Mouse (Mus musculus) myocyte (in vitro differentiated cells): ENCODE results near the gene Brpf1.

Source experiments
- MYOD1 ChIP-seq, 3 experiments: IDR thresholded peaks; one replicate each; pipeline ENCODE4 v1.6.1; 2011; ENCODE audit warnings: control low read depth in 2 of 3, low read depth in 2 of 3, mild to moderate bottlenecking in 2 of 3, moderate library complexity in 1 of 3; ENCODE audit not compliant: insufficient read length in 2 of 3, control insufficient read depth in 1 of 3
- TCF12 ChIP-seq: IDR thresholded peaks from one replicate; pipeline ENCODE4 v1.6.1; 2011; ENCODE audit warnings: mild to moderate bottlenecking, control low read depth; ENCODE audit not compliant: poor library complexity, insufficient read depth, severe bottlenecking

GRCm38 (mm10) chr6:113284931-113285330 lies 22.0 kb upstream of the Brpf1 start:
- TF ChIP-seq MYOD1 (IDR thresholded peaks at IDR 0.05; ENCODE audit: control insufficient read depth in 1 of 3, insufficient read length in 2 of 3, low read depth in 2 of 3) (no peak), TCF12 (no peak)
